In the genomic region with DNA sequence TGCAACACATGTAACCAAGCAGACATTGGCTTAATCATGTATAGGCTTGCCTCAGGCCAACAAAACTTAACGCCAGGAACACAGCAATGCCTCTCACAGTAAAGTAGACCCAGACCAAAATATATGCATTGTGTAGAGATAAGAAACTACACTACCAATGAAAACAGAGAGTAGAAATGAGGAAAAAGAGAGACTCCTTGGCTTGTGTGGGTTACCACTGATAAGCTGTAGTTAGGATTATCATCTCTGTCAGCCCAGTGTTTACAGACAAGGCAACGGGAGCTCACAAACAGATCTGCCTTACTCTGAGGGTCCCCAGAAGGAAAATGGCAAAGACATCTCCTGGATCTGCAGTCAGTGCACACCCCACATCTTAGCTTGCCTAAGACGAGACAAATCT, we compare ENCODE assay signal across 17 mouse cellular contexts. TPM values are rescaled to one million over a fixed set of nuclear protein-coding genes. Genes with fewer than 3 reads are reported as not detected.
"Had no signal": no experiment of that assay in that cellular context is flagged by ENCODE, and none has a peak within 500 bp of the region (broad histone marks: within the 10 kb centered on the region; RNA-seq: fewer than 3 reads in every experiment).

No protein-coding gene starts in this region.

- H3K4me3 ChIP-seq: layer of hippocampus, adult 2 months; limb, embryonic 13.5 days; megakaryocyte, embryonic 14.5 days; midbrain, embryonic 12.5 days; neural tube, embryonic 13.5 days had no signal

- H3K9me3 ChIP-seq: limb, embryonic 13.5 days; megakaryocyte, embryonic 14.5 days; midbrain, embryonic 12.5 days; neural tube, embryonic 13.5 days had no signal

- H3K4me2 ChIP-seq: limb, embryonic 13.5 days; midbrain, embryonic 12.5 days; neural tube, embryonic 13.5 days had no signal

- H3K9ac ChIP-seq: limb, embryonic 13.5 days; midbrain, embryonic 12.5 days; neural tube, embryonic 13.5 days had no signal

- H3K36me3 ChIP-seq: limb, embryonic 13.5 days; midbrain, embryonic 12.5 days; neural tube, embryonic 13.5 days had no signal

- H3K27ac ChIP-seq: layer of hippocampus, adult 2 months; limb, embryonic 13.5 days; midbrain, embryonic 12.5 days; neural tube, embryonic 13.5 days; stomach, postnatal 0 days had no signal

- ATAC-seq: lung, postnatal 0 days; midbrain, embryonic 16.5 days had no signal

- H3K27me3 ChIP-seq: limb, embryonic 13.5 days; neural tube, embryonic 13.5 days had no signal

- DNase-seq: kidney, adult 18-20 months; kidney, postnatal 10 days; kidney, postnatal 4 days; left cerebral cortex, postnatal 4 days; lung, adult 2 months; lung, postnatal 4 days; right cerebral cortex, postnatal 14 days; thymus, postnatal 4 days had no signal

RNA-seq across cellular contexts. Expression of gene Tex26, which starts 2.9 kb away (rescaled TPM):
- polyA plus RNA-seq: small intestine, adult 2 months had no signal
